Mouse (Mus musculus) induced T-regulatory cell, adult 2 months (primary cell): ENCODE measurements around the gene Muc4.

Source experiments
- DNase-seq: peaks from one replicate; pipeline ENCODE4 v3.0.0-alpha.2; 2012; ENCODE audit warnings: low read depth

Muc4 gene

DNA sequence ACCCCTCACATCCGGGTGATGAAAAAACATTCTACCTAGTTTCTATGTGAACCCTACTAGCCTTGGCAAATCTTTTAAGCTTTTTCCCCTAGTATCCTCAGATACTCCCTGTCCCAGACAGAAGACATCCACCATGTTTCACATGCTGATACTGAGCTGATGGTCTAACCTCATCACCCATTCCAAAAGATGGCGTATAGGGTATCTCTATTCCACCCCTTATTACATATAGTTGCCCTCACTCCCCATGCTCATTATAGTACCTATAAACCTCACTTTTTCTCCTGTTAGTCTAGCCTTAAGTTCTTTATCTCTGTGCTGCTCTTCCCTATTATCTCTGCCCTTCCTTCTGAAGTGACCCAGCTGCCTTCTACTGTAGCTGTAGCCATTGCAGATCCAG, at the start of gene Muc4:
Gene Muc4 (plus strand): TSS at position 301 of the 400 bp plus-strand sequence.
- no peak for DNase-seq

DNA sequence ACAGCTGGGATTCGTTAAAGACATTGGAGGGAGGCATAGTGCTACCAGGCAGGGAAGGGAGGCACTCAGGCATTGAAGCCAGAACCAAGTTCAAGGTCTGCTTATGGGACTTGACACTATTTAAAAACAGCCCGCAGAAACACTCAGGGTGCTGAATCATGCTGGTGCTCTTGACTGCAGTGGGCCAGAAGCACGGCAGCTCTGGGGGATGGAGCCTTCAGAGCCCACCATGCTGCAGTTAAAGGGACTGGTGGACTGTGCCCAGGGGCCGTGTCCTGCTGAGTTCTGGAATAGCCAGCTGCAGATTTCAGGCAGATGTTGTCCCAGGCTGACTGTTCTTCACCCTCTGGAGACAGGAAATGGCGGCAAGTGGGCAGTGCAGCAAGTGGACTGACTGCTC, 49.7 kb upstream of the Muc4 start:
- no peak for DNase-seq

DNA sequence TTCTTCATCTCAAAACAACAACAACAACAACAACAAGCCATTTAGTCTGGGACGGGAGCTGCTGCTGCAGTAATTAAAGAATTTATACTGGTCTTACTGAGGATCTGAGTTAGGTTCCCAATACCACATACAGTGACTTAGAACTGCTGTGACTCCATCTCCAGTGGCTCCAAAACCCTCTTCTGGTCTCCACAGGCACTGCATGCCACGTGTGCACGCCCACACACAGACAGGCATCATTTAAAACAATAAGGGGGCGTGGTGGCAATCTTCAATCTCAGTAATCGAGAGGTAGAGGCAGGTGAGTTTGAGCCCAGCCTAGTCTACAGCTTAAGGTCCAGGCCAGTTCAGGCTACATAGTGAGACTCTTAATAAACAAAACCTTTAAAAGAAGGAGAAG, 48.5 kb upstream of the Muc4 start:
- peak; percentile 72 for DNase-seq

DNA sequence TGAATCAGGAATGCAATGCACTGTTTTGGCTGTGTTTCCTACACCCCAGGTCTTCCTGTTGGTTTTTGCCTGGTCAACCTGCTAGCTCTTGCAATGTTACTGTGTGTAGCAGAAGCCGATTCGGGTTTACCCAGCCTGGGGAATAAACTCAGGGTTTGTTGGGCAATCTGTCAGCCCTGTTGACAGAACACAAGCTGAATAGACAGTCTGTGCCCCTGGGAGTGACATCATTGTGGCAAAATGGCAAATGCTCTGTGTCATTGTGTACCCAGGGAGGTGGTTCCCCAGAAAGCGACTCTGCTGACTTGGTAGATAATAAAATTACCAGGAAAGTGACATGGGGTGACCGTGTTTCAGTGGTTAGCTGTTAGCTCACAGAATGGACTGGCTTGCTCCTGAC, 46.9 kb upstream of the Muc4 start:
- peak; percentile 46 for DNase-seq

DNA sequence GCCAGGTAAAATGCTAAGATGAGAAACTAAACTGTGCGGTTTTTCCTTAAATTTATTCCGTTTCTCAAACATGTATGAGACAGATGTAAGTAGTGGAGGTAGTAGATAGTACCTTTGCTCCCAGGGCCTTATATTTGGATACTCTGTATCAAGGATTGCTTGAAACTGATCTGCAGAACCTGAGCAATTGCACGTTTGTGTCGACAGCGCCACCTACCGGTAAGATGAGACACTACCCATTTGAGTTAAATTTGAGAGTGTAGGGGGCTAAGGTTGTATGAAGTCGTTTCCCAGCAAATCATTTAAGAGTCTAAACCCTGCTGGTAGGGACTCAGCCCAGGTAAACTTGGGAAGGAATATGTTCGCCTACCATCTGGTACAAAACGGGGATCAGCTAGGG, 46.2 kb upstream of the Muc4 start:
- peak; percentile 88 for DNase-seq

DNA sequence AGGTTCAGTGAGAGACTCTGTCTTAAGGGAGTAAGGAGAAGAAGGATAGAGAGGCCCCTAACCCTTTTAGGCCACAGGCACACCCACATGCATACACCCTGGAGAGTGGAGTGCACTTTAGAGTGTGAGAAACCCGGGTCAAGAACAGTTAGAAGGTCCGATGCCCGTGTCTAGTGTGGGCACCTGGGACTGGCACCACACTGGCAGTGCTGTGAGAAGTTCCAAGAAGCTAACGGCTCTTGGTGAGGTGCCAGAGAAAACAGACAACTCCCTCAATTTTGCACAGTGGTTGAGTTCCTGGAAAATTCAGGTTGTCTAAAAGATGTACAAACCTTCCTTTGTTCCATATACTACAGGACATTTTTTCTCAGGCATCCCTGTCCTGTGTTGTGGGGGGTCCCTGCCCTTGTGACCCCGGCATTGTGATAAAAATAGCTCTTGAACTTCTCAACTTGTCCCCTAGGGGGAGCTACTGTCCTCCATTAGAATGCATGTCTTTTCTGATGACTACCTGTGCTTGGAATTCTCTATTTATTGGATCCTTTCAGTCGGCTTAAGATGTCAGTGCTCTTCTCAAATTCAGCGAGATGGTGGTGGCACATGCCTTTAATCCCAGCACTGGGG, 38.7 kb upstream of the Muc4 start:
- peak; percentile 84 for DNase-seq

DNA sequence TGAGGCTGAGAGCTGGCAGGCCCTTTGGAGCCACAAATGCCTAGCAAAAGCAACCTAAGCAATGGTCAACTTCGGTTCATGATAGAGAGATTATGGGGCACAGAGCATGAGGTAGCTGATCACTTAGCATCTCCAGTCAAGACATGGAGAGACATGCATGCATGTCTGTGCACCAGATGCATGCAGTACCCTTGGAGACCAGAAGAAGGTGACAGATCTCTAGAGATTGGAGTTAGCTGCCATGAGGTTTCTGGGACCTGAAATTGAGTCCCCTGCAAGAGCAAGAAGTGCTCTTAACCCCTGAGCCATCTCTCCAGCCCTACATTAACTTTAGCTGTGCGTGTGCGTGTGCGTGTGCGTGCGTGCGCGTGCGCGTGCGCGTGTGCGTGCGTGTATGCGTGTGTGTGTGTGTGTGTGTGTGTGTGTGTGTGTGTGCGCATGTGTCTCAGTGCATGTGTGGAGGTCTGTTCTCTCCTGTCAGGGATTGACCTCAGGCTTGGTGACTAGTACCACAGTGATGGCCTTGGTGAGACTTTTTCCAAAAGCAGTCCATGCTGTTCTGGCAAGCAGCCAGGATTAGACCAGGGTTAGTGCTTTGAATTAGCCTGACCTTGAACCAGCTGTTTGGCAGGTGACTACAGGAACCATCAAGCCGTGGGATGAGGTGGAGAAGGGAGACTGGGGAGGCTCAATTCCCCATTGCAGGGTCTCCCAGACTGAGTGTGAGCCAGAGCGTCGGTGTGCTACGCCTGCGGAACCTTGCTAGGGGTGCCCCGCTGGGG, 37.8 kb upstream of the Muc4 start:
- DNase-seq: peak; percentile 61

DNA sequence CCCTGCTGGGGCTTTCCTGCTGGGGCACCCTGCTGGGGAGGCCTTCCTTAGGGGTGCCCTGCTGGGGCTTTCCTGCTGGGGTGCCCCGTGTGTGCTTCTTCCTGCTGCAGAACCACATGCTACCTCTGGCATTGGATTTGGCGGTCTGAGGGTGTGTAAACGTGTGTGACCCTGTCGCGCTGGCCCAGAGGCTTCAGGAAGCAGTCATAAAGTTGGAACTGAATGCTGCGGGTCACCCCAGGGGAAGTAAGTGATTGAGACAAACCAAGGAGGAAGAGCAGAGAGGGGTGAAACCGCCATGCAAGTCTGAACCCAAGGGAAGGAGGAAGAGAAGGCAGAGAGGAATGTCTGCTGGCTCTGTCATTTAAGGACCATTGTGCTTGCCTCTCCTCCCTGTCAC, 37.1 kb upstream of the Muc4 start:
- DNase-seq: no peak

DNA sequence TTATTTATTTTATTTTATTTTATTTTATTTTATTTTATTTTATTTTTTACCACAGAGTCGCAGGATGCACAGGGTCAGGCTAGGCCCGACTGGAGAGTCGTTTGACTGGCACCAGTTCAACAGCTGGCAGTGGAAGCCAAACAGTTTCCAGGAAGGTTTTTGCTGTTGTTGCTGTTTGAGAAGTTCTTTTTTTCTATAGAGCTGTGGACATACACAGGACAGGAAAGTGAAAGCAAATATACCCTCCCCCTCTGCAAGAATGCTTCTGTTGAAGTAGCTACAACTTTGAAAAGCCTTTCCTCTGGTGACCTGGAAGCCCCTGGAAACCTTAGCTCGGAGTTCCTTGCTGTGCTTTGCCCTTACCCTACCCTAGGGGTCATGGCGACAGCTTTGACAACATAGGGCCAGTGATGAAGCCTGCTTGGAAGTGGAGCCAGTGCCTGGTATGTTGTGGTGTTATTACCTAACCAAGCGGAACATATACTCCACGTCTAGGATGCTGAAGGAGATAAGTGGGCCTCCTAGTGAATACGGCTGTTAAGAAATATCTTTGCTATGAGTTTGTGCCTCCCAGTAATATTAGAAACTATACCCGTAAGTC, 32.3 kb upstream of the Muc4 start:
- no peak for DNase-seq

DNA sequence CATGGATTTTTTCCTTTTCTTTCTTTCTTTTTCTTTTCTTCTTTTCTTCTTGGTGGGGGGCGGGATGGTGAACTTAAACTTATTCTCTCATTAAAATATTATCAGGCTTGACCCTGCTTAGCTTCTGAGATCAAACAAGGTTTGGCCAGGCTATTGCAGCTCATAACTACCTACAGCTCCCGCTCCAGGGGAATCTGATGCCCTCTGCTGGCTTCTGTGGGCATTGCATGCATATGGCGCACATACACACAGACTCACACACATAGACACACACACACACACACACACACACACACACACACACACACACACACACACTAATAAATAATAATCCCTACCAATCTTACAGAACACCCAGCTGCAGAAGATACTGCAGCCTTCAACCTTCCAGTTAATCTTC, 30.1 kb upstream of the Muc4 start:
- DNase-seq: no peak

DNA sequence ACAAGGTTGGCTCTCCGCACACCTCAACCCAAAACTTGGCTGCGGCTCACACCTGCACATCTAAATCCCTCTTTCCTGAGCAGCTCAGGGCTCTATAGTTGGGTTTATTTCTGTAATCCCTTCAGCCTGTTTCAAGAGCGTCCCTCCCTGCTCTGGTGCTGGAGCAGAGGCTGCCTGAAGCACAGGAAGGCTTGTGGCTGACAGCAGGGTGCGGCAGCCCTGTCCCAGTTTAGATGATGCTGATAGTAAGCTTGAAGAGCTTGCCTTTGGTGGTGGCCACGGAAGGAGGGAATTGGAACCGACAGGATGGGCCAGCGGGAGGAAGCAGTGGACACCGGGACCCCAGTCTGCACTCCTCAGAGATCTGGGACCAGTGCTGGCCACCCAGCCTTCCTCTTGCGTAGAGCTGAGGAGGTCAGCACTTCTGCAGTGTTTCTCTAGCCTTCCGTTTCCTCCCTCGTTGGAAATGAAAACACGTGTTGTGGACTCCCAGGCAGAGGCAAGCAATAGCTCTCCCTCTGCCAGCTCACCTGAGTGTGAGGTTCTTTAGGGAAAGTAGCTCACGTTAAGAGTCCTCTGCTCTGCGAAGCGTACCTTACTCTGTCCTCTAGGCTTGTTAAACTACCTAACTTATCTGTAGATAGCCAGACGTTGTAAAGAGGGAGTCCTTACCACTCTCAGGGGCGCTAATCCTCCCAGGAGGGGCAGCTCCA, 28.4 kb upstream of the Muc4 start:
- no peak for DNase-seq

DNA sequence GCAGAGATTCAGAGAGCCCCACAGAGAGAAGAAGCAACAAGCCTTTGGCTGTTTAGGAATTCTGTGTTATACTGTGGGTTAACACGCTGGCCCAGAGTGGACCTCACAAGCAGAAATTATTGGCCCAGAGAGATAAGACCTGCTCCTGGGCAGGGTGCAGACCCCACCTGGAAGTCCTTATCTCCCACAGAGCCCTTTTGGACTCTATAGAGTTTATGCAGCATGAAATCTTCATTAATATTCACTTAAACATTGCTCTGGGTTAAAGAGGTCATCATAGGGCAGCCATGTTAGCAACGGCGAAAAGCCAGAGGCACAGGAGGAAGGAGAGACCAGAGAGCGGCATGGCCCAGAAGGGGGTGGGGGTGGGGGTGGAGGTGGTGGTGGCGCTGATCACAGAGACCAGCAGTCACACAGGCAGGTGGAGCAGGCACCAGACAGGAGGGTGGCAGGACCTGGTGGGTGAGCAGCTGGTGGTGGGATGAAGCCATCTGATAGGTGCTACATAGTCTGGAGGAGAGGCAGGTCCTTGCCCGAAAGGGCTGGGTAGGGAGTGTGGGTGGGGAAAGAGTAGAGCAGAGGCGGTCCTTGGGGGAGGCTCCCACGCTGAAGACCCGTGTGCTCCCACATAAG, 27.7 kb upstream of the Muc4 start:
- no peak for DNase-seq

DNA sequence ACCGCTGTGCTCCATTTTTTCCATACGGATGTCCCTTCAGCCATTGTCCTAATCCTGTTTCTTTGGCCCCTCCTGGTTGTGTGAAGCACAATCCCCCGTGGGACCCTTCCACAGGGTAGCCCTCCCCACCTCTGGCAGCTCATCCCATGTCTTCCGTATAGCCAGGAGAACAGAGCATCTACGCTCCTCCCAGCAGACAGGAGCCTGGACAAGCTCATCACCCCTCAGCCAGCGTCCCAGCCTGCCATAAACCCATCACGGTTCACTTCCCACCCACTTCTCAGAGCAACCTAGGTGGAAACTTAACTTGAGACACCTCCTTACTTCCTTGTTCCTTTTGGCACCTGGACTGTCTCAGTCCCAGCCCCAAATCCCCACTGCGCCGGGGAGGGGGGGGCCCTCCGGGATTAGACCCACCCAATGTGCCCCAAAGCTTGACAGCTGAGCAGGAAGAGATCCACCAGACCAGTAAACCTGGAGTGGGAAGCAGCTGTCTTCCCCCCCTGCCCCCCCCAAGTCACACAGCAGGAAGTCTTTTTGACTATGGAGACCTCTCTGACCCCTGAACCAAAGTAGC, 27.1 kb upstream of the Muc4 start:
- DNase-seq: no peak

DNA sequence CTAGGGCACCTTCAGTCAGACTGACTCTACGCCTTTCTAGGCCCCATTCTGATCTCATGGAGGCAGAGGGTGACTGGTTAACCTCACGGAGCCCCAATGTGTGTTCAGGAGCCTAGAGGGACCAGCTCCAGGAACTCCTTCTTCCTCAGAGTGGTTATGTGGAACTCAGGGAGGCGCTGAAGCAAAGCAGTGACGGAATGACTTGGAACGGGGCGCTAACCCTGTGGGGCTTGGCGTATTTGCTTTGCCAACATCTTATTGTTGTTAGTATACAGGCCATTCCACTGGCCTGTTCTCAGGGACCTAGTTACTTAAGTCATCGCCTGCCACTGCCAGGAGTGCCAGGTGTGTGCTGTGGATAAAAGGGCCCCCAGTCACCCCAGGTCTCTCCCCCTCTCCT, 26.6 kb upstream of the Muc4 start:
- no peak for DNase-seq

DNA sequence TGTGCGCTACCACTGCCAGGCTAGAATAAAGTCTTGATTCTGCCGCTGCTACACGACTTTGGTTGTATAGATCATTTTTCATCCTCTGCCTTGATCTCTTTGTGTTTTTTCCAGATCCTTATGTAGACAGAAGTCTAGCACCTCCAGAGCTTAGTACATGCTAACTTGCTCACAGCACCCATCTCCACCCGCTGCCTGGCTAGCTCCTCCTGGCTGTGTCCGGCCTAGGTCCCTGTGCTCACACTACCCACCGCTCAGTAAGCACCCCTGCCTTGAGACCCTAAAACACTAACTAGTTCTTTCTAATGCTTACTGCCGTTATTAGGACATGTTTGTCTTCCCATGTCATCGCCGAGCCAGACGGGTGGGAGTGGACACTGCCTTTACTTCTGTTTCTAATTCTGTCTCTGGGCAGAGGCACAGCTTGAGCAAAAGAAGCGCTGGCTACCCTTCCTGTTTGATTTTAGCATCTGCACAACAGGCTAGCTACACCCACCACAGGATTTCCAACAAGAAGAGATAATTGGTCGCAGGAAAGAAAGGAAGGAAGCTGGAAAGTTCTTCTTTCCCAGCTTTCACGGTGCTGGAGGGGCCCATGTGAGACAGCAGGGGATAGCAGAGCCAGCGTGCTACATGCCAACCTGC, 25.1 kb upstream of the Muc4 start:
- DNase-seq: no peak

DNA sequence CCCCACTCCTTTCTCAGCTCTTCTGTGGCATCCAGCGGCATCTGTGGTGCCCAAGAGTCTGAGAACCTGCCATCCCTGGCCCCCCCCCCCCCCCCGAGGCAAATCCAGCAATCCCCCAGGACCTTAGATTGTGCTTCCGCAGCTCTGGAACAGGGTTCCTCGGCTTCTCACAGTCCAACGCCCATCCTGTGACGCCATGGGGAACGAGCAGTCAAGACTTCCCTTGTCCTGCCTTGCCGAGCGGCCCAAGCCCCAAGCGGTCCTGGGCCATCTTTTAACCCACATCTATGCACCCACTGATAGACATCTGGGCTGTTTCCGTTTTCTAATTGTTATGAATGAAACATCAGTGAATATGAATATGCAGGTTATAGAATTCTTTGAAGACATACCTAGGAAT, 23.5 kb upstream of the Muc4 start:
- DNase-seq: no peak

DNA sequence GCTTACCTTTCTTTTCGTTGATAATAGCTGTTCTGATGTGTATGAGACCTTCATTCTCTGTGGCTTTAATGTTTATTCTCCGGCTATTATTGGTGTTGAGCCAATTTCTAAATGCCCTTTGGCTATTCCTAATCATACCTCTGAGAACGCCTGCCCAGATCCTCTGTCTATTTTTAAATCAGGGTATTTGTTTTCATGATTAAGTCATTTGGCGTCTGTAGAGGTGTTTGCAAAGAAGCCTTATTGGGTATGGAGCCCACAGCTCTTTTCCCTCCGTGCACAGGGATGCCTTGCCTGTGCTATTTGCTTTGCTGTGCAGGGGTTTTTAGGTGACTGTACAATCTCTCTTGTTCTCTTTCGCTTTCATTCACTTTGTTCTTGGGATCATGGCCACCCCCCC, 22.1 kb upstream of the Muc4 start:
- peak; percentile 32 for DNase-seq

DNA sequence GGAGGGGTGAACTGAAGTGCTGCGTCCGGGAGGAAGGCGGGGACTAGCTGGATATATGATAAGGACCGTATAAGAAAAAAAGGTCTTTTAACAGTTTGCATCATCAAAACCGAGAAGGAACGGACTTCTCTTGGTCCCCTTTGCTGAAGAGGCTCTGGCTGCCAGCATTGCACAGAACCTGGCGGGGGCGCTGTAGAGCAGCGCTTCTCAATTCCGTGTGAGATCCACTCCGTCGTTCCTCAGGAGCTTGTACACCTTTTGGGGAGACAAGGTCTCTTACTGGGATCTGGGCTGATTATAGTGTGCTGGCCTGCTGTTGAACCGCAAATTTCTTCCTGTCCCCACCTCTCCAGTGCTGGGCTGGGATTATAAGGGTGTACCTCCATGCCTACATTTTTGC, 20.3 kb upstream of the Muc4 start:
- peak; percentile 45 for DNase-seq

DNA sequence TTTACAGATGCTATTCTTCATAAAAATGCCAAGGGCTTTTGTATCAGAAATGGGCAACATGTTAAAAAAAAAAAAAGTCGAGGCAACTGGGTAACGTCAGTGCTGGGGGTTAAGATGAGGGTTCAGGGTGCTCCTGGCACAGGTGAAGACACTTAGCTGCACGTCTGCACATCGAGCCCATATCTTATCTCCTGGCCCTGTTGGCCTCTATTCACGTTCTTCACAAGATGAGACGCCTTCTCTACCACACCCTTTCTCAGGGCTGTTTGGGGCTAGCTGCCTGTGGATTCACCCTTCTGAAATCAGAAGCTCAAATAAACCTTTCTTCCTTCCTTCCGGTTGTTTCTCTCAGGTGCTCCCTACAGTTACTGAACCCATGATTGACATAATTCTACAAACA, 12.5 kb upstream of the Muc4 start:
- DNase-seq: no peak

DNA sequence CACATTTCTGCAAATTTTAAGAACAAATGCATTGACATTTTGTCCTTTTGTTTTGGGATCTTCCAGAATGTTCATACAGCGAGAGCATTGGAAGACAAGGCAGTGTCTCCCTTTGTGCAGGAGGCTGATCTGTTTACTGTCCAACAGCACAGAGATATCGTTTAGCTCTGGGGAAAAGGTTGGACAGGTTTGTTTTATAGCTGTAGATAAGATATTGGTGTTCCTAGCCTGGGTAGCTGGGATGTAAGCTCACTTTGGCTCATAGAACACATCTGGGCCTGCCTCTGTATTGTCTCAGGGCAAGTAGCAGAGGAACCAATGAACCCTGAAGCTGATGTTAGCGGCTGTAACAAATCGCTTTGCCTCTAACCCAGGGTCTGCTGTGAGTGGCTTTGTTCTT, 11.9 kb upstream of the Muc4 start:
- DNase-seq: no peak

DNA sequence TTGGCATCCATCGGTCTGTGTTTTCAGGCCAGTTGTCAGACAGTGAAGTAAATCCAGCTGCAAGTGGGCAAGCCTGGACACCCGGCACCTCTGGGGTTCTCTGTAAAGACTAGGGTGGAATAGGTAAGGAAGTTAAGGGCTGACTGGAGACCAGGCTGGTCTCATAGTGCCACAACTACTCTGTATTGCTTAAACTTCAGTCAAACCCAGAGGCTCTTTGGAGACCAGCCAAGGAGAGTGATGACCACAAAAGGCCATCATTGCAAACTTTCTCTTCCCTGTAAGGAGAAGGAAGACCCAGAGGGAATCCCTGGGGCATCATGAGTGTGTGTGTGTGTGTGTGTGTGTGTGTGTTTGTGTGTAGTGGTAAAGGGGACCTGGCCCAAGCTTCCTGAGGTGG, 11.4 kb upstream of the Muc4 start:
- no peak for DNase-seq

DNA sequence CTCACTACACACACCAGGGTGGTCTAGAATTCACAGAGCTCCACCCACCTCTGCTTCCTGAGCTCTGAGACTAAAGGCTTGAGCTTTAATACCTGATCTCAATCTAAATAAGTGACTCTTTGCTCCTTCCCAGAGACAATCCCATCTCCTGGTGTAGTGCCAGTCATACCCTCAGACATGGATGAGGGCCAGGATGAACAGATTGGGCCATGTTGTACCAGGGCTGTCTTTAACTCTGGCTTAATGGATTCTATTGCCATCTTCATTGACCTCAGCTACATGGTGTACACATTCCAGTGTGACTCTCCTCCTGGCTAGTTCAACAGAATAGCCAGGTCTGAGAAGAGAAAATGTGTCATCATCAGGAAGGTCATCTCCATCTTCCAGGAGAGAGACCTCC, 9.2 kb upstream of the Muc4 start:
- no peak for DNase-seq
